Mouse (Mus musculus): ENCODE measurements around the gene Rarg. TPM values are rescaled to one million over a fixed set of nuclear protein-coding genes. Genes with fewer than 3 reads are reported as not detected.
A peak's percentile ranks its signal among the peaks of the same experiment; 100 is the strongest.

Rarg gene
- 8.9 and 11.8 TPM in 2 replicates for polyA plus RNA-seq (2015; fragmentation: Nextera tagmentation; extraction: Ambion mirVana)

GRCm38 (mm10) chr15:102257202-102258075, at the start of gene Rarg:
Rarg (minus strand) TSS chr15:102257517.
- Histone ChIP-seq H3K4me2 (ENCODE audit: low read depth, low read length) (peak within 1 kb of the TSS; percentile 76), H3K27me3 (ENCODE audit: control insufficient read depth, insufficient read depth, low read length) (peaks cover 49% of the 10 kb centered on the region), H3K27ac (ENCODE audit: low read length) (peak within 1 kb of the TSS; percentile 55), H3K36me3 (ENCODE audit: control insufficient read depth, insufficient read depth) (no peaks in the 10 kb centered on the region), H3K4me1 (ENCODE audit: control insufficient read depth, insufficient read depth, low read length) (peaks cover 8% of the 10 kb centered on the region), H3K9ac (ENCODE audit: low read length) (peak within 1 kb of the TSS; percentile 74), H3K4me3 (ENCODE audit: low read length) (peak within 1 kb of the TSS; percentile 66), H3K9me3 (replicated peaks; ENCODE audit: control insufficient read depth, low read length) (no peaks in the 10 kb centered on the region)
- WGBS, result 2% methylated on average over 37 of the region's 46 CpGs
- peak; percentile 62 for ATAC-seq (replicated peaks; ENCODE audit: extremely low read depth, insufficient read depth, low FRiP score)

DNA sequence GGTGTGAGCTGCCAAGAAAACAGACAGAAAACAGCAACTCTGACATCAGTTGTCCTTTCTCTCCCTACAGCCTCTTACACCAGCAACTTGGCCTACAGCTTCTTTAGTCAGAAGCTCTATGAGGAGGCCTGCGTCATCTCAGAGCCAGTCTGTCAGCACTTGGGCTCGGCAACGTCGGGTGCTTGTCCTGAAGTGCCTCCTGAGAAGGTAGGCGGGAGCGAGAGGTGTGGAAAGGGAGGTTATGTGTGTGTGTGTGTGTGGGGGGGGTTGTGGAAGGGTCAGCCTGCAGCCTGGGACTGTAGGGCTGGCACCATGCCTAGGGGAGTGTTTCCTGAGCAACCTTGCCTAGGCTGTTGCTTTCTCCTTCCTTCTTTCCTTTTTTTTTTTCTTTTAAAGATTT, 45.2 kb upstream of the Rarg start:
- Histone ChIP-seq H3K9me3 (replicated peaks; ENCODE audit: control insufficient read depth, low read length) (no peaks in the 10 kb centered on the region), H3K4me1 (ENCODE audit: control insufficient read depth, insufficient read depth, low read length) (no peaks in the 10 kb centered on the region), H3K27me3 (ENCODE audit: control insufficient read depth, insufficient read depth, low read length) (no peaks in the 10 kb centered on the region), H3K9ac (ENCODE audit: low read length) (no peak overlapping the region), H3K27ac (ENCODE audit: low read length) (peak overlapping the region; percentile 50), H3K4me3 (ENCODE audit: low read length) (no peak overlapping the region), H3K36me3 (ENCODE audit: control insufficient read depth, insufficient read depth) (peaks cover 45% of the 10 kb centered on the region), H3K4me2 (ENCODE audit: low read depth, low read length) (no peak overlapping the region)
- peak; percentile 93 for ATAC-seq (replicated peaks; ENCODE audit: extremely low read depth, insufficient read depth, low FRiP score)
- WGBS, result 32% methylated on average over 6 of the region's 6 CpGs

- Histone ChIP-seq H3K36me3 (ENCODE audit: control insufficient read depth, insufficient read depth) (peaks cover 18% of the 10 kb centered on the region), H3K27ac (ENCODE audit: low read length) (no peak overlapping the region), H3K9ac (ENCODE audit: low read length) (peak overlapping the region; percentile 79), H3K4me3 (ENCODE audit: low read length) (peak overlapping the region; percentile 84), H3K4me1 (ENCODE audit: control insufficient read depth, insufficient read depth, low read length) (peaks cover 9% of the 10 kb centered on the region), H3K9me3 (replicated peaks; ENCODE audit: control insufficient read depth, low read length) (no peaks in the 10 kb centered on the region), H3K4me2 (ENCODE audit: low read depth, low read length) (peak overlapping the region; percentile 95), H3K27me3 (ENCODE audit: control insufficient read depth, insufficient read depth, low read length) (no peaks in the 10 kb centered on the region)
- WGBS, result 4% methylated on average over 24 of the region's 24 CpGs
- 0 out of 2 replicates have a peak, but pooled peaks have one; percentile 11 for ATAC-seq (replicated peaks; ENCODE audit: extremely low read depth, insufficient read depth, low FRiP score)
Measured at GRCm38 (mm10) chr15:102296368-102297006, 39.2 kb upstream of the Rarg start.

DNA sequence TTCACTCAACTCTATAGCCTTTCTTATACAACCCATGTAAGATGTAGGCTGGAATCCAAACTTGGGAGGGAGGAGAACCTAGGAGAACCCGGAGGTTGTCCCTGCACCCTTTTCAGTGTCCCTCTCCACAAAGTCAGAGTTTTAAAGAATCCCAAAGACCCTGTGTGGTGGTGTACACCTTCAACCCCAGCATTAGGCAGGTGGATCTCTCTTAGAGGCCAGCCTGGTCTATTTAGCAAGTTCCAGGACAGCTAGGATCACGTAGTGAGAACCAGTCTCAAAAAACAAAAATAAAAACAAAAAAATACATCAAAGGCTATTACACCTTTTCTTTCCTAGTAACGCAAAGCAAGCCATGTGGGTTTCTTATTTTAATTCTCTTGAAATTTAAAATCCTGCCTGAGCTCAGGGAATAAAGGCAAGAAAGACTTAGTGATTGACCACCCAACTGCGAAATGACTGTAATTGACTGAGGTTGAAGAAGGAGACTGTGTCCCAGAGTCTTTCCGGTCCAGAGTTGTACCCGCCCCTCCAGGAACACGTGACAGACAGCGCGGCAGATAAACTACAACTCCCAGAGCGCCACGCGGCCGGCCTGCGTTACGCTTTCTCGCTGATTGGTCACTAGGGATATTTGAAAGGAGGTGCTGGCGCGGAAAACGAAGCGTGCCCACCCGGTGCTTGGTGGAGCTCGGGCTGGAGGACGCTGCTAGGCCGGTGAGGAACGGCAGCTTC, 38.5 kb upstream of the Rarg start, which contains the start of gene Espl1:
Gene Espl1, plus strand, starts transcription at position 634 of the 735 bp plus-strand sequence.
- Histone ChIP-seq H3K36me3 (ENCODE audit: control insufficient read depth, insufficient read depth) (peaks cover 13% of the 10 kb centered on the region), H3K4me3 (ENCODE audit: low read length) (peak within 1 kb of the TSS; percentile 84), H3K9me3 (replicated peaks; ENCODE audit: control insufficient read depth, low read length) (no peaks in the 10 kb centered on the region), H3K9ac (ENCODE audit: low read length) (peak within 1 kb of the TSS; percentile 79), H3K4me2 (ENCODE audit: low read depth, low read length) (peak within 1 kb of the TSS; percentile 95), H3K27ac (ENCODE audit: low read length) (no peak within 1 kb of the TSS), H3K27me3 (ENCODE audit: control insufficient read depth, insufficient read depth, low read length) (no peaks in the 10 kb centered on the region), H3K4me1 (ENCODE audit: control insufficient read depth, insufficient read depth, low read length) (peaks cover 9% of the 10 kb centered on the region)
- 7% methylated on average over 25 of the region's 25 CpGs for WGBS
- peak; percentile 98 for ATAC-seq (replicated peaks; ENCODE audit: extremely low read depth, insufficient read depth, low FRiP score)

DNA sequence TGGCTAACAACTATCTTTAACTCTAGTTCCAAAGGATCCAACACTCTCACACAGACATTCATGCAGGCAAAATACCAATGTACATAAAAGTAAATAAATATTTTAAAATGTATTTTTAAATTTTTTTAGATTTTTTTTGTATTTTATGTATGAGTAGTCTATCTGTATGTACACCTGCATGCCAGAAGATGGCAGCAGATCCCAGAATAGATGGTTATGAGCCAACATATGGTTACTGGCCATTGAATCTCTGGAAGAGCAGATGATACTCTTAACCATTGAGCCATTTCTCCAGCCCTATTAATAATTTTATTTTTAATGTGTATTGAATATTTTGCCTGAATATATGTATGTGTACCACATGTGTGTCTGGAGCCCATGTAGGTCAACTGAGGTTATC, 30.1 kb upstream of the Rarg start:
- no peaks in the 10 kb centered on the region for H3K27me3 ChIP-seq (ENCODE audit: control insufficient read depth, insufficient read depth, low read length)
- no peaks in the 10 kb centered on the region for H3K9me3 ChIP-seq (replicated peaks; ENCODE audit: control insufficient read depth, low read length)
- no peaks in the 10 kb centered on the region for H3K4me1 ChIP-seq (ENCODE audit: control insufficient read depth, insufficient read depth, low read length)
- H3K9ac ChIP-seq (ENCODE audit: low read length), result no peak overlapping the region
- no peak overlapping the region for H3K4me3 ChIP-seq (ENCODE audit: low read length)
- no peak overlapping the region for H3K27ac ChIP-seq (ENCODE audit: low read length)
- H3K4me2 ChIP-seq (ENCODE audit: low read depth, low read length), result no peak overlapping the region
- no peak for ATAC-seq (replicated peaks; ENCODE audit: extremely low read depth, insufficient read depth, low FRiP score)
- H3K36me3 ChIP-seq (ENCODE audit: control insufficient read depth, insufficient read depth), result no peaks in the 10 kb centered on the region

- Histone ChIP-seq H3K9ac (ENCODE audit: low read length) (no peak overlapping the region), H3K27ac (ENCODE audit: low read length) (no peak overlapping the region), H3K36me3 (ENCODE audit: control insufficient read depth, insufficient read depth) (peaks cover 8% of the 10 kb centered on the region), H3K4me3 (ENCODE audit: low read length) (no peak overlapping the region), H3K9me3 (replicated peaks; ENCODE audit: control insufficient read depth, low read length) (no peaks in the 10 kb centered on the region), H3K4me1 (ENCODE audit: control insufficient read depth, insufficient read depth, low read length) (peaks cover 11% of the 10 kb centered on the region), H3K27me3 (ENCODE audit: control insufficient read depth, insufficient read depth, low read length) (no peaks in the 10 kb centered on the region), H3K4me2 (ENCODE audit: low read depth, low read length) (no peak overlapping the region)
- 51% methylated on average over 3 of the region's 3 CpGs for WGBS
- no peak for ATAC-seq (replicated peaks; ENCODE audit: extremely low read depth, insufficient read depth, low FRiP score)
Measured at GRCm38 (mm10) chr15:102283648-102284047, 26.3 kb upstream of the Rarg start.

- Histone ChIP-seq H3K9ac (ENCODE audit: low read length) (no peak overlapping the region), H3K27ac (ENCODE audit: low read length) (no peak overlapping the region), H3K9me3 (replicated peaks; ENCODE audit: control insufficient read depth, low read length) (no peaks in the 10 kb centered on the region), H3K4me2 (ENCODE audit: low read depth, low read length) (no peak overlapping the region), H3K4me3 (ENCODE audit: low read length) (no peak overlapping the region), H3K36me3 (ENCODE audit: control insufficient read depth, insufficient read depth) (peaks cover 8% of the 10 kb centered on the region), H3K27me3 (ENCODE audit: control insufficient read depth, insufficient read depth, low read length) (no peaks in the 10 kb centered on the region), H3K4me1 (ENCODE audit: control insufficient read depth, insufficient read depth, low read length) (peaks cover 13% of the 10 kb centered on the region)
- no peak for ATAC-seq (replicated peaks; ENCODE audit: extremely low read depth, insufficient read depth, low FRiP score)
- 71% methylated on average over 8 of the region's 8 CpGs for WGBS
Measured at GRCm38 (mm10) chr15:102282463-102283292, 25.4 kb upstream of the Rarg start.

GRCm38 (mm10) chr15:102280623-102281022, 23.3 kb upstream of the Rarg start:
- Histone ChIP-seq H3K36me3 (ENCODE audit: control insufficient read depth, insufficient read depth) (peaks cover 8% of the 10 kb centered on the region), H3K27ac (ENCODE audit: low read length) (no peak overlapping the region), H3K4me2 (ENCODE audit: low read depth, low read length) (no peak overlapping the region), H3K4me1 (ENCODE audit: control insufficient read depth, insufficient read depth, low read length) (peaks cover 13% of the 10 kb centered on the region), H3K4me3 (ENCODE audit: low read length) (no peak overlapping the region), H3K27me3 (ENCODE audit: control insufficient read depth, insufficient read depth, low read length) (no peaks in the 10 kb centered on the region), H3K9me3 (replicated peaks; ENCODE audit: control insufficient read depth, low read length) (no peaks in the 10 kb centered on the region), H3K9ac (ENCODE audit: low read length) (no peak overlapping the region)
- WGBS, result 93% methylated on average over 19 of the region's 19 CpGs
- ATAC-seq (replicated peaks; ENCODE audit: extremely low read depth, insufficient read depth, low FRiP score), result no peak
